Mouse (Mus musculus): ENCODE results near the gene Hepacam. TPM values are rescaled to one million over a fixed set of nuclear protein-coding genes. Genes with fewer than 3 reads are reported as not detected.

Gene Hepacam
- total RNA-seq (2021), result under 1 TPM; 0.21 to 0.33 TPM
- long read RNA-seq, experiment 1, result 0 reads
- long read RNA-seq, experiment 2, result 0 reads

DNA sequence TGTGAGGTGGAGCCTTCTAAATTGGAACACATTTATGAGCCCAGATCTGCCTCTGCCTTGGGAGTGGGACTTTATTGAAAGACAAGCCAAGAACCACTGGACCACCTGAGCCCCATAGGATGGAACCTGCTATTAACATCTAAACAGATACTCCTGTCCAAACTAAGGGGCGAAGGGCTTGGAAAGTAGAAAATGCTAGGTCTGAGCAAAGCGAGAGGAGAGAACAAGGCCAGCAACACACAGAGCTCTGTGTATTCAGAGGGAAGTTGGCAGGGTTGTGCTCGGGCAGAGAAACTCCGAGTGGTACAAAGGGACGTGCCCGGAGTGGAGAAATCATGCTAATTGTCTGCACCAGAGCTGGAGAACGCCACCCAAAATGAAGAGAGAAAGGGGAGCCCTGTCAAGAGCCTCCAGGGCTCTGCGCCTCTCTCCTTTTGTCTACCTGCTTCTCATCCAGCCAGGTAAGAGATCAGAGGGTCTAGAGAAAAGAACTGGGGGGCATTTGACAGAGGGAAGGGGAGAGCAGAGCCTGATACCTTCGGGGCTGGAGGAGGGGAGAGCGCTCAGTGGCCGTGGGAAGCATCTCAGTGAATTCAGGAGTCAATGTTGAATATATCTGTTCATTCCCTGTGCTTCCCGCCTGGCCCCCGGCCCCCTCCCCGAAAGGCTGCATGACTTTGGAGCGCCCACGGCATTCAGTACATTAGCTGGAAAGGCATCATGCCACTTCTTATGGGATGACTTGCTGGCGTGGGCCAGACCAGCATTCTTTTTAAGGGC lies at the start of gene Hepacam:
Gene Hepacam, plus strand, starts transcription at position 51 of the 780 bp plus-strand sequence.
- no peak for DNase-seq

DNA sequence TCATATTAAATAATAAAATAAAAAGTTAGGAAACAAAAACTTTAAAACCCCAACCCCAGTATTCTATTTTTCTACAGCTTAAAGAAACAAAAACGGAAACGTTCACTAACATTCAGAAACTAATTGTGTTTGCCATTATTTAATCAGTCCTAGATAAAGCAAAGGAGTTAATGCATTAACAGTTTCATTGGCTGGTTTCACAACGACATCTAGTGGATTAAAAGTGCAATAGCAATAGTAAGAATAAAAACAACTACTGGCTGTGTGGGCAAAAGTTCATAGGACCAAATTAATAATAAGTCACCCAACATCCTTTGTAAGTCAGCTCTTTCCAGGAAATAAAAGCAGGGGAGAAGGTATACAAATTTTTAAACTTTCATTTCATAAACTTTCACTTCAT lies 37.7 kb upstream of the Hepacam start:
- no peak for DNase-seq

DNA sequence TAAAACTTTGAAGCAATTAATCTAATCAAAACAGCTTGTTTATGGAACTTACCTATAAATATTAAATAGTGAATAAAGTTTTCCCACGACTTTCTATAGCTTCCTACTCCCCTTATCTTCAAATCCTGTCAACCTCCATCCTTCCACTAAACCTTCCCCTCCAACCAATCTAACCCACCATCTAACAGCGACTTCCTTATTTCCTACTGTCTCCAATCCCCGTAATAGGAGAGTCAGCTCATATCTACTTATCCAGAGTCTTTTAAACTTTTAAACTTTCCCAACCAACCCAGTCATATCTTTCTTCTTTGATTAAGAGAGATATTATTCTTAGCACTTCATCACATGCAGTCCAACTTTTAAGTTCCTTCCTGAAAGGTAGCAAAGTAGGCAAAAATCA lies 21.7 kb upstream of the Hepacam start:
- DNase-seq, result no peak

DNA sequence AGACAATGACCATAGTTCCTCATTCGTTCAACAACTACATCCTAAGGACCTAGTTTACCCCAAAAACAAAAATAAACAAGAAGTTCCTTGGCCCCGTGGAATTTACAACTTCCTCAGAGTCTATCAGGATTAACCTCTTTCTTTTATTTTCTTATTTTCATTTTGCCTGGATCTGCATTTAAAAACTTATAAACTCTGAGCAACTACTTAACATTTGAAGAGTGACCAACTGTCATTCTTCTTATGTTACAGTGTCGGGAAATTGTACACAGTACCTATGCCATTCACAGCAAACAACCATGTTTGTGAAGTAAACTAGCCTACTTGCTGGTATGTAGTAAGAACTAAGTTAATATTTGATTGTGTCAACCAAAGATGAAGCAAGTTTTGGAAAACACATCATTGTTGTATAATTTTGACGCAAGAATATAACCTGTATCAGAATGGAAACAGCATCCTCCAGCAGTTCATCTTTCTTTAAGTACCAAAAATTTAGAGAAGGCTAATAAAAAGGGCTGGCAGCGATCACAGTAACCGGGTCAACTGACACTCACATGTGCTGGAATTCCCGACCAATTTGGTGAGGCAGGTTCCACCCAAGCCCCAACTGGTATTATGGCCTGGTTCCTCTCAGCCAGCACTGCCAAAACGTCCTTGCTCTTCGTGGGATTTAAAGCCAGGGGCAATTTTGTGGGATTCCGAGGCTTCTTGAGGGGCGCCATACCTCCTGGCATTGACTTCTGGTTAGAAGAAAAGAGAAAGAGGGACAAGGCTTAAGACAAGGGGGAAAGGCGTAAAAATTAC lies 19.8 kb upstream of the Hepacam start:
- no peak for DNase-seq

DNA sequence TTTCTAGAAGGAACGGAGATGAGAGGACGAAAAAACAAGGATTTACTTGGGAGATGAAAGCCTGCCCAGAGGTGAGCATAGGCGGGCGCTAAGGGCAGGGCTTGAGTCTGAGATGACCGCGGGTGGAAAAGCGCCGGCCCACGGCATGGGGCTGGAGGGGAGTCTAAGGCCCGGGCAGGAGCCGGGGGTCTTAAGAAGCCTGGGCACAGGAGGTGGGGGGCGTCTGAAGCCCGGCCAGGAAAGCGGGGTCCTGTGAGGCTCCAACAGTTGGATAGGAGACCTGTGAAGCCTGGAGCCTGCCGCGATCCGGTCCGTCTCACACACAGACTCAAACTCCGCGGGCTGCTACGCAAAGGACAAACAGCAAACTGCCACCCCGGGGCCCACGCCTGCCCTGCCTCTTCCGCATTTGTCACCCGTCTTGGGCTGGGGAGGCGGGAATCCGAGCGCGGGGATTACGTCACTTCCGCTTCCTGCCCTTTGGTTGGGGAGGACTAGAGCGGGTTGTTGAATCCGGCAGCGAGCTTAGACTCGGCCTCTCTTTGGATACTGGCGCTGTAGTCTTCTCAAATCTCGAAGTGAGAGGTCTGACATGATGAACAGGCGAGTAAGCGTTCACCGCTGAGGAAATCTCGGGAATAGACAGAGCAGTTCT lies 19.0 kb upstream of the Hepacam start, which contains the start of gene Ccdc15:
Gene Ccdc15, minus strand, starts transcription at position 445 of the 655 bp plus-strand sequence.
- DNase-seq, result peak; percentile 98

DNA sequence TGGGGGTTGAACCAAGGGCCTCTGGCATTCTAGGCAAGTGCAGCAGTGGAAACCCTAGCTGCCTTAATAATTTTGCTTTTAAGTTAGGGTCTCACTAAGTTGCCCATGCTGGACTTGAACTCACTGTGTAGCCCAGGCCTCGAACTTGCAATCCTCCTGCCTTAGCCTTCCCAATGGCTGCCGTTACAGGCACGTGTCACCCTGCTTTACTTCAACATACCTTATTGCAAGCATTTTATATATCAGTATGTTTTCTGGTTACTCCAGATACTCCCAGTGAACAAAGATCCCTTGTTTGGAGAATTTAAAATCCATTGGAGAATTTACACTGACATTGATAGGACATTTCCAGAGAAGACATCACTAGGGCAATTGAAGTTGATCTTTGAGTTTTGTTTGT lies 18.1 kb upstream of the Hepacam start:
- no peak for DNase-seq

DNA sequence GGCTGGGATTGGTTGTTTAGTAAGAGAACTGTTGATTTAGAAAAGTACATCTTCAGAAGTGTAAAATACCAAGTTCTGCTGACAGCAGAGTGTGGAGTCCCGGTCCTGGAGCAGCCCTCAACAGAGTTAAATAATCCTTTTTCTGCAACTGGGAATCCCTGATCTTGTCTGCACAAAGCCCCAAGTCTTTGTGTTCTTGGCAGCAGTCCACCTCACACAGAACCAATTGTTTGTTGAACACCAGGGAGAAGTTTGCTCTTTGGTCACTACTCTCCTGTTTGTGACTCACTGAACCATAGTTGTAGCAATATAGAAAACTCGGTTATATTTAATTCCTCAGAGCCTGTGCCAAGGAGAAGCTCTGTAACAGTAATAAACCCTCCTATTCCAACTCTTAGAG lies 15.9 kb upstream of the Hepacam start:
- DNase-seq, result no peak

DNA sequence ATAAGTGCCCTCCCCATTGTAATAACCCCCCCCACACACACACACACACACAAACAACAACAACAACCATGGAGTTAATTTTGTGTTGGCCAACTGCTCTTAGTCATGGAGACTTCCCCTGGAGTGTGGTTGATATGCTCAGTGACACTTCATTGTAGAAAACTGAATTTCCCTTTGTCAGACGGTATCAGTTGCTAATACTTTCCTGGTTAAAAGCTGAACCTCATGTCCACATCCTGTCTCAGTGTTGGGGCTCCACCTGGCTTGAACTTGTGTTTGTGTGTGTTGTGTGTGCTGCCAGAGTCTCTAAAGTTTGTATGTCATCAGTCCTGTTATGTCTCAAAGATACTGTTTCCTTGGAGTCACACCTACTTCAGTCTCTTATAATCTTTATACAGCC lies 12.7 kb upstream of the Hepacam start:
- DNase-seq, result no peak

DNA sequence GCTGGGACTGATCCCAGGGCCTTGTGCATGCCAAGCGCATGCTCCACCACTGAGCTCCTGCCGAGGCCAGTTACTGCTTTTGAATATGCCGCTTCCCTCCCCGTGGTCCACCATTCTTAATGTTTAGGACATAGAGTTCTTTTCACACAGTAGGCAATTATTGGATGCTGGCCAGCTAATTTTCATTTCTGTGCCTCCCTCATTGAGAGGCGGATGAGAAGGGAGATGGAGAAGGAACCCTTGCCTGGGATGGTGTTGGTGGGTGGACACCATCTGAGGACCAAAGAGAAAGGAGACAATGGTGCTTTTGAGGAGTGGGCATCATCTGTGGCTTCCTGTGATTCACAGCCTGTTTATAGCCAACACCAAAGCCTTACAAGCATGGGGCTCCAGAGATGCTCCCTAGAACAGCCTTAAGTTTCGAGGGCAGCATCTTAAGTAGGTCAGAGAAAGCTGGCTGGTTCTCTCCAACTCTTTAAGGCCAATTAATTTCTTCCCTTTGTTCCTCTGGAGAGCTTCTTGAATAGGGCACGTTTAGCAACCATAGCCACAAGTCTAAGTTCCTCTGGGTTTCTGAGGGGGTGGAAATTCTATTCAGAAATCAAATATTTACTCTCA lies 8.3 kb upstream of the Hepacam start:
- no peak for DNase-seq

DNA sequence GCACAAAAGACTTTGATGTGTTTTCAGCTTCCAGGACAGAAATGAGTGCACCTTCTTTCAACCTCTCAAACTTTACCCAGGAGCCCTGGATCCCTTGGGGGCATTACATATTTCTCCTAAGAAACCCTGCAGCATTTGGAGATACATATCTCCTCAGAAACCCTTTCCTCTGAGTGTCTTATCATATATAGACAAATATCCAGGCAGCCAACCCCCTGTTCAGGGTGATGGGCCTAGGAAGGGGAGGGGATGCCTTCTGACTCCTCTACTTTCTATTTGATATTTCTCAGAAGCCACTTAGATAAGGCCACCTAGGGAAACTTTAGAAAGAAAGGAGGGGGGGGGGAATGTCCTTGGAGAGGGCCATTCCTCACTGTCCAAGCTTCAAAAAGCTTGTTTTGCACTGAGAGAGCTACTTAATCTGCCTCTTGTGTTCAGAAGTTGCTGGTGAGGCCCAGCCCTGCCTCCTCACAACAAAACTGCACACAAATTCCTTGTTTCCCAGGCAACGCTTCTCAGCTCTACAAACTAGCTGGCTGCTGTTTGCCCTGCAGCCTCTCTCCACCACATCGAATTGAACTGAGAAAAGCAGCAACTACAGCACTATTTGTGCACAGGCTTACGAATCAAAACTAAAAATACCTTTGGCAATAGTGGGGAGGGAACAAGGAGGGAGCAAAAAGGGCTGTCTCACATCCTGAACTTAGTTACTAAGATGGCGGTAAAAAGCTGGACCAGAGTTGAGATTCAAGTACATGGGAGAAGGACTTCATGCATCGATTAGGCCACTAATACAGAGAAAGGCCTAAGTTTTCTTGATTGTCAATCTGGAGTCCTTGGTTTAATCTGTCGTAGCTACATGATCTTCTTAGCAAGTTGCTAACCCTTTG lies 7.6 kb upstream of the Hepacam start:
- peak; percentile 53 for DNase-seq

DNA sequence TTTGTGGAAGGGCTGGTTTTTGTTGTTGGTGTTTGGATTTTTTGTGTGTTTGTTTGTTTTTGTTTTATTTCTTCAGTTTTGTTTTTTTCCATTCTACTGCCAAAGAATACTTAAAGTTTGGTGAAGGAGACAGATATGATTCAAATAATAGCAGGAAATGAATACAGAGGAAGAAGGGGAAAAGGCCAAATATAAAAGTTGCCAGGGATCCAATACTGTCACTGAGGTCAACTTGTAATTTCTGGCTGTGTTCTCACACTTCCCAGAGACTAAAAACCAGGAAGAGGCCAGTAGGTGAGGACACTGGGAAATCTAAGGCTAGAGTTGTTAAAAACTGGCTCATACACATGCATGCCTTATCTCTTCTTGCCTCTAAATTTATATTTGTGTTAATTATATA lies 5.1 kb upstream of the Hepacam start:
- DNase-seq, result no peak

DNA sequence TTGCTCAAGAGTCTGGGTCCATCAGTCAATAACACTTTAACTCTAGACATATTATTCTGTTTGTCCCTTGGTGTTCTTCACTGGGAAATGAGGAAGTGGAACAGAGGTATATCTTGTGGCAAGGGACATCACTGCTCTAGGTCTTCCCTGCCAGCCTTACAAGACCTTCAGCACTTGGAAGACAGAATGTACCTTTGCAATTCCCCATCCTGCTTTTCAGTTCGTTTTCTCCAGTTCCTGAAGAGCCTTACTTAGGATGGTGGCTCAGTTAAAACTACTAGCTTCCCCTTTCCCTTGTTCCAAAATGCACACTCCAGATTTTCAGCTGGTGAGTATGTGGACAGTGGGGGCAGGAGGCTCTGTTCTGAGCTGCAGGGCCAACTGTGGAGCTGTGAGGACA lies 4.3 kb upstream of the Hepacam start:
- DNase-seq, result no peak

DNA sequence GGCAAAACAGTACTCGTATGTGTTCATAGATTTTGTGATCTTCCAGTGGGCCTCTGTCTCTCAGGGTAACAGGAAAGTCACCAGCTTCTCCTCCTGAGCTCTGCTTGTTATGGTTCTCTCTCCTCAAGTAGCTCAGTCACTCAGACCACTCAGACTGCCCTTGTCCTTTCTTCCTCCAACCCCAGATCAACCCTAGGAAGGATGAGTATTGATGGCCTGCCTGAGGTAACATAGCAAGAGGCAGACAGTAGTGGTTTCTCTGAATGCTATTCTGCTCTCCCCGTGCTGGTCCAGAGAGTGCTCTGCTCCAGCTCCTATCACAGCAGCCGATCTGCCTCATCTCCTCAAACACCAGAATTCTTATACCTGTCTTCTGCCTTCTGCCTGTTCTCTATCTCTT lies 3.6 kb upstream of the Hepacam start:
- DNase-seq, result no peak

DNA sequence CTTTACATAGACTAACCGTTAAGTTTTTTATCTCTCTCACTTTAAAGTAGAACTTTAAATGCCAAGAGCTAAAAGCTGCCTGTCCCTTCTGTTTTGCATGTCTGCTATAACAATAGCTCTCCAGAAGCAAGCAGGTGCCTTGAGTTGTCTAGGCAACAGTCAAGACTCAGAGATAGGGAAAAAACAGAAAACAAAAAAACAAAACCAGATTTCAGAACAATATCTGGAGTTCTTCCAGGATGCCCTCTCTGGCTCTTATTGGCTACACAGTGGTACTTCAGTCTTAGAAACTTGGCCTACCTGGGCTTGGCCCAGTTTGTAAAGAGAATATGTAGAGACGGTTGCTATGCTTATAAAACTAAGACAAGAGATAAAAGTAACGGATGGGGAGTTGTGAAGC lies 2.8 kb upstream of the Hepacam start:
- DNase-seq, result no peak

DNA sequence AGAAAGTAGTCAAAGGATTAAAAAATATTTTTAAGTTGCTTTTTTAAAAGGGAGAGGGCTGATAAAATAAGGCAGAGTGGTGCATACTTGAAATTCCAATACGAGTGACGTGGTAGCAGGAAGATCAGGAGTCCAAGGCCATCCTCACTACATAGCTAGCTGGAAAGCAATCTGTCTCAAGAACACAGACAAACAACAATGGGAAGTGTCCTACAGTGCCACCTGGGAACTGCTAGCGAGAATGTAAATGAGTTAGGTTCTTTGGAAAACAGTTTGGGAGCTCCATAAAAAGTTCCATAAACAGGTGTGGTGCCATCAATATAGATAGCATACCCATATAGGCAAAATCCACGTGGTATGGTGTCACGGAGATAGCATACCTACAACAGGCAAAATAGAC lies 1.4 kb upstream of the Hepacam start:
- peak; percentile 23 for DNase-seq

DNA sequence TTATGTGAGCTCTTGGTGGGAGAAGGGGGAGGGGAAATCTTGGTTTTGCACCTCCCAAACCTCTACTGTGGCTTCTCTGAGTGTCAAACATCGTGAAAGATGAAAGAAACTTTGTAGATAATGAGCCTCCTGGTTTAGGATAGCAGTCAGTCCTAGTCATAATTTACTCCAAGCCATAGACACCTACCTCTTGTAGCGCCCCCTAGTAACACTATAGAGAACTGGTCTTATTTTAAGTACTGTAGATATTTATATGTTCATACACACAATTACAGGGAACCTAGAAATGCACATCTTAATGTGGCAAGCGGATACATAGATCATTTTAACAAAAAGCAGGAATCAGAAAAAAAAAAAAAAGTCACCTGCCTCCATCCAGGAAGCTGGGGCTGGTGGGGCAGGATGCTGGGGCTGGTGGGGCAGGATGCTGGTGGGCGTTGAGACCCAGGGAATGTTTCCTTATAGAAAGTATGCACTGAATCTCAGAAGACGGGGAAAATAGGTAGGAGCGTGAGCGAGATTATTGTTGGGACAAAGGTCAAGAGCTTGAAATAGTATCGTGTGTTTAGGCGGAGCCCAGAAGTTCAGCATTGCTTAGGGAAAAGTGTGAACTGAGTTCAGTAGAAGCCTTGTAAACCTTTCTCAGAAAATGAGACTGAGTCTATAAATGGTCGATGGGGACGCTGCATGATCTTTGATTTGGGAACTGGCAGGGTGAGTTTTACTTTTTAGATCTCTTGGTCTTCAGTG lies 1.1 kb downstream of the Hepacam start:
- DNase-seq, result no peak

DNA sequence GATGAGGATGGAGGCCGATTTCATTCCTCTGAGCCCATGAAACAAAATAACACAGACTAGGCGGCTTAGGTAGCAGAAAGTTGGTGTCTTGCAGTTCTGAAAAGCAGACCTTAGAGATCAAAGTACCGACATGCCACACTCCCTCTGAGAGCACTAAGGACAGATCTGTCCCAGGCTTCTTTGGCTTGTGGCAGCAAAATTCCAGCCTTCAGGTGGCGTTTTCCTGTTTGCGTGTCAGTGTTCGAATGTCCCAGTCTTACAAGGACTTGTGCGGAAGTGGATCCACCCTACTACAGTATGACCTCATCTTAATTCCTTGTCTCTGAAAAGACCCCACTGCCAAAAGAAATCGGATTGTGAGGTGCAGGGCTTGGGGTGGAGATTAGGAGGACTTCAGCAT lies 1.7 kb downstream of the Hepacam start:
- DNase-seq, result no peak

DNA sequence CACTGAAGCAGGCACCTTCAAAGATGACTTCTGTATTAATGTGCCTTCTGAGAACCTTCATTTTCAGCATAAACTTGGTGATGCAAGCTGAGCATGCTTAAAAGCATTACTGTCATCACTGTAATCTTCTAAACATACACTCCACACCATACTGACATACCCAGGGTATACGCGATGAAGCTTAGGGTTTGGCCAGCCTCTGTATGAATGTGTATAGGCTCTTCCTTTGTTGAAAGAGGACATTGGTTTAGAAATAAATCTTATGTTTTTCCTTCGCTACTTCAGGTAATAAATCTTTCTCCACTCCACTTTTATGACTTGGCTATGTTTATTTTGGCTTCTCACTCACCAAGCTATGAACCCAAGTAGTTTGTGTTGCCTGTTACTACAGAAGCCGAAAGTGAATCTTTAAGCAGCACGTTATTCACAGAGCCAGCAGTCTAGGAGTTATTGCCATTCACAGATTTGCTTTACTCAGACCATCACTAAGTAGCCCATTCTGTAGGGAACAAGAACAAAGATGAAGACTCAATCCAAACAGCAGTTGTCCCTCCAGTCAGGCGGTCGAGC lies 4.2 kb downstream of the Hepacam start:
- DNase-seq, result no peak

DNA sequence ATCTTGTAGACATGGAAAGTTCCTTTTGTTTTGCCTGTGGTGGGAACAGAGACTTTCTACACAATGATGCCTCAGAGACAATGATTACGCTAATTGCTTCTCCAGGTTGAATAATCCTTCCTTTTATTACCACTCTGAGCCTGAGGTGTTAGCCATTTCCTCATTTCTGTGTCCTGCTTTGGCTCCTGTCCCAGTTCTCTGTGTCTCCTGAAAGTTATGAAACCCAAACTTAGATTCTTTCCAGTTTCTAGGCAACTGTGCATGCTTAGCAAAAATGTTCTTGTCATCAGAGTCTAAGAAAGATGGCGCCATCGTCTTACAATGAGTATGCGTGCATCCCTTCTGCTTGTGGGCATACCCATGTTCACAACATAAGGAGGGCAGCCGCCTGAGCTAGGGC lies 8.6 kb downstream of the Hepacam start:
- DNase-seq, result no peak

DNA sequence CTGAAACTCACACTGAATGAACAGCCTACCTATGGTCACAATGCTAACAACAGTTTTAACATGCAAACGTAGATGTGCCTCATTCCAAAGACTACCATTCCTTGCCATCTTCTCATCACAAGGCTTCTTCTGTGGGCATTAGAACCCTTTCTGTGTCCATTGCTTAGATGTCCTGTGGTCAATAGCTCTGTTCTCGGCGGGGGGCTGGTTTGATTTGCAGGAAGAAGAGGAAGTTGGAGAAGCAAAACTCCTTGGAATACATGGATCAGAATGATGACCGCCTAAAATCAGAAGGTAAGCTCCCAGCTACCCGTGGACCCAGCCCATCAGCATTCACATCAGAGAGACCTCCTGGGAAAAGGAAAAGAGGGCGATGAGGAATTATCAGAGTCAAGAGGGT lies 16.0 kb downstream of the Hepacam start:
- no peak for DNase-seq

Measured in adrenal gland, postnatal 10 days (tissue).